Mouse (Mus musculus): Measurements from ENCODE around the gene Mrgpre. TPM values are rescaled to one million over a fixed set of nuclear protein-coding genes. Genes with fewer than 3 reads are reported as not detected.

Mrgpre gene
- polyA plus RNA-seq (2015; fragmentation: Nextera tagmentation; extraction: Ambion mirVana): 0.29 and 0.51 TPM in 2 replicates

DNA sequence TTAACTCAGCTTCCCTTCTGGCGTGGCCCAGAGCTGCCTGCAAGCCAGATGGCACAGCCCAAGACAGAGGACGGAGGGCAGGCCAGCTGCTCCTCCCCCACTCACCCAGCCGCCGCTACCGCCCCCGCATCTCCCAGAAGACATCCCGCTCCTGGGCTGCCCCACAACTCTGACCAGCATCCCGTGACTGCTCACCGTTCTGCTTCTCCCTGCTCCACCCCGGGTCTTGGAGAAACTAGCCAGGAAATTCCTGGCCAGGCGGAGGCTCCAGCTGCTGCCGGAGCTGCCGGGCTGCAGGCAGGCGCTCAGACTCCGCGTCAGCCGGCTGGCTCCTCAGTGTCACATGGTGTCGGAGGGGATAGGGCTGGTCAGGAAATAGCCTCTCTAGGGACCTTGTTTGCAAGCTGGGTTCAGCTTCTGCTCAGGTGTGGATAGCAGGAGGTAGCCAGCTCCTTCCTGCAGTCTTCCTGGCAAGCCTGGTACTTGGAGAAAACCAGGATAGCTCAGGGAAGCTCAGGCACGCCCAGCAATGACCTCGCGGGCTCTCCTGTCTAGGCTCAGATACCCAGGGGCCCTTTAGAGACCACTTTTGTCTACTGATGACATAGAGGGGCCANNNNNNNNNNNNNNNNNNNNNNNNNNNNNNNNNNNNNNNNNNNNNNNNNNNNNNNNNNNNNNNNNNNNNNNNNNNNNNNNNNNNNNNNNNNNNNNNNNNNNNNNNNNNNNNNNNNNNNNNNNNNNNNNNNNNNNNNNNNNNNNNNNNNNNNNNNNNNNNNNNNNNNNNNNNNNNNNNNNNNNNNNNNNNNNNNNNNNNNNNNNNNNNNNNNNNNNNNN lies at the start of gene Mrgpre:
Gene Mrgpre (minus strand): TSS at position 505 of the 834 bp plus-strand sequence.

DNA sequence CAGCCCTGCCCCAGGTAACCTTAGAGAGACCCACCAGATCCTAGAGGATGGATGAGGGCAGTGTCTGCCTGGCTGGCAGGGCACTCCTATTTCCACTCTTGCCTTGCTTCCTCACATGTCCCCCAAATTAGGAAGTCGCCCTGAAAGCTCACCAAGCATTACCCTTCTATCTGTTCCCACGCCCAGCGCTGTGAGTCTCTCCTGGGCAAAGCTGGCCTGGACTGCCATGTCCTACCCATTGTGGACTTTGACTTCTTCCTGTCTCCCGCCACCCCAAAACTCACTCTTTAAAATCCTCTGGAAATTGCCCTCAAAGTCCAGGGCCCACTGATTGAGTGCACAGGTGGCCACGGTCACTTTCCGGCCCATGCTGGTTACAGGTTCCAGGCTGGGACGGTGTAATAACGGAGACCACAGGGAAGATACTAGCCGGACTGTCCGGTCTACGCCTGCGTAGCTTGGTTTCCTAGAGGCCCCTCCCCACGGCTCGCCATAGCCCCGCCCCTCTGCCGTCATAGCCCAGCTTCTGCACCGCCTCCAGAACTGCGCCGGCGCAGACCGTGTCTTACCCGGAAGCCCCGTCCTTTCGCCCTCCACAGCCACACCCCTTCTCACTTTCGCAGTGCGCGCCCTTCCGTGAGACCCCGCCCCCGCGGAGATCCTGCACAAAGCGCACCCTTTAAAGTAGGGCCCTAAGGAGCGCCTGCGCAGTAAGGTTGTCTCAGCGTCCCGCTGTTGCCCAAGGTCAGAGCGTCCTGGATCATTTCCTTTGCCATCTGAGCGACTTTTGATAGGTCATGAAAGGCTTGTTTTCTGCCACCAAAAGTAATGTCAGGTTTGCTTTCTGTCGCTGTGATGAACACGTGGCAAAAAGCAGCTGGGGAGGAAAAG lies 38.3 kb upstream of the Mrgpre start, which contains the start of the genes Nadsyn1 and Dhcr7:
Gene Nadsyn1 (minus strand): TSS at position 475 of the 891 bp plus-strand sequence.
Gene Dhcr7 (plus strand): TSS at position 771 of the 891 bp plus-strand sequence.

DNA sequence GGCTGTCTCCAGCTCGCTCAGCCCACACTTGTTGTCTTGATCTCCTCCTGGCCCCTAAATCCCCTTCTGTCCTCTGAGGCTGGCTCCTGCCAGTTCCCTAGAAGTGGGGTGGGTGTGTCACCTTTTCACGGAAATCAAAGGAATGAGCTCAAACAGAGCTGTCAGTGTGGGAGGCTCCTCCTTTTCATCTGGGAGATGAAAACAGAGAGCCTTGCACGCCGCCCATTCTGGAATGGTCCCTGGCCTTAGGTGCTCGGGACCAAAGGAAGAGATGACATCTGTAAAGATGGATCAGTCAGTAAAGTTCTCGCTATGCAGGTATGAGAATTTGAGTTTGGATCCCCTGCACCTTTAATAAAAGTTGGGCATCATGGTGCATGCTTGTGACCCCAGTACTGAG lies 17.4 kb downstream of the Mrgpre start, which contains the start of gene Mrgprg:
Gene Mrgprg (minus strand): TSS at position 101 of the 400 bp plus-strand sequence.

DNA sequence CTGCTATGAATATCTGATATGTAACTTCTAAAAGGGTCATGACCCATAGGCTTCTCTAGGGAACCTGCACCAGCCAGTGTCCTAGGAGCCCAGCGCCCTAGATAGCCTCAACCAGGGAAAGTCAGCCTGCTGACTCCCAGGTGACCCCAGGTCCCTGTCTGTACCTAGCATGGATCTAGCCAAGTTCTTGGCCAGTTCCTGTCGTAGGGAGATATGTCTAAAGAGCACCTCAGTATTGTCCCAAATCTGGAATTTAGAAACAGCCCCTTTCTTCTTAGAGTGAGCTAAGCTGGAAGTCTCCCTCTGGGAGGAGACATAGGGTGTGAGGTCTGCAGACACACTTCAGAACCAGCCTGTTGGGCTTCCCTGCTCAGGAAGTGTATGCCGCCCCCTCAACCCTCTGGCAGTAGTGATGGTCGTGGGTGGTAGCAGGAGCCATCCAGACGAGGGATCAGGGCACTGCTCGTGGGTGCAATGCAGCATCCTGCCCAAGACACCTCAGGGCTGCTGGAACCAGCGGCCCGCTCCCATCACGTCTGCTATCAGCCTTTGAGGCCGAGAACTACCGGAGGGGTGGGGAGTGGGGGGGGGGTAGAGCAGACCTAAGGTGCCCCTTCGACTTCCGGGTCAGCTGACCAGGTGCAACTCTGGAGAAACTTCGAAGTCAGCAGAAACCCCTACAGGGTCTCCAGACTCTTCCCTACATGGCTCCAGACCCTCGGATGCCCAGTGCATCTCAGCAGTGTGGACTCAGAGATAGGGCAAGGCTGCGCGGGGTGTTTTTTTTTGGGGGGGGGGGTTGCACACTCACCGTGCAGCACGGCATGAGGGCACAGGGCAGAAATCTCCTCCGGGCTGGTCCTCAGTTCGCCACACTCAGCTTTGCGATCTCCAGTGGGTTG lies 27.9 kb downstream of the Mrgpre start, which contains the start of gene Osbpl5:
Gene Osbpl5 (minus strand): TSS at position 861 of the 902 bp plus-strand sequence.

Small RNA genes lying within 50 kb of the gene (microRNA-seq; reads per million reads assigned to microRNA genes)
- not detected for gene Gm22064

Other genes with a start within 250 kb of the Mrgpre start
- 123 and 128 TPM in 2 replicates for gene Nap1l4, start 235.4 kb downstream of the Mrgpre start, polyA plus RNA-seq (2015; fragmentation: Nextera tagmentation; extraction: Ambion mirVana)
- gene Cars, start 184.4 kb downstream of the Mrgpre start, polyA plus RNA-seq (2015; fragmentation: Nextera tagmentation; extraction: Ambion mirVana): 49.1 and 50.7 TPM in 2 replicates
- 0.89 and 1.3 TPM in 2 replicates for gene Tnfrsf26, start 155.8 kb downstream of the Mrgpre start, polyA plus RNA-seq (2015; fragmentation: Nextera tagmentation; extraction: Ambion mirVana)
- 10.9 and 14.1 TPM in 2 replicates for gene Tnfrsf22, start 134.8 kb downstream of the Mrgpre start, polyA plus RNA-seq (2015; fragmentation: Nextera tagmentation; extraction: Ambion mirVana)
- 8.2 and 9.2 TPM in 2 replicates for gene Tnfrsf23, start 98.6 kb downstream of the Mrgpre start, polyA plus RNA-seq (2015; fragmentation: Nextera tagmentation; extraction: Ambion mirVana)
- 43.1 and 44.2 TPM in 2 replicates for gene Osbpl5, start 27.5 kb downstream of the Mrgpre start, polyA plus RNA-seq (2015; fragmentation: Nextera tagmentation; extraction: Ambion mirVana)
- not detected in 2 replicates for gene Mrgprg, start 17.5 kb downstream of the Mrgpre start, polyA plus RNA-seq (2015; fragmentation: Nextera tagmentation; extraction: Ambion mirVana)
- 4.1 and 4.5 TPM in 2 replicates for gene Nadsyn1, start 38.3 kb upstream of the Mrgpre start, polyA plus RNA-seq (2015; fragmentation: Nextera tagmentation; extraction: Ambion mirVana)
- 38.4 and 63.1 TPM in 2 replicates for gene Dhcr7, start 38.6 kb upstream of the Mrgpre start, polyA plus RNA-seq (2015; fragmentation: Nextera tagmentation; extraction: Ambion mirVana)
- not detected in 2 replicates for gene Gm498, start 82.3 kb upstream of the Mrgpre start, polyA plus RNA-seq (2015; fragmentation: Nextera tagmentation; extraction: Ambion mirVana)
- gene Shank2, start 217.4 kb upstream of the Mrgpre start, polyA plus RNA-seq (2015; fragmentation: Nextera tagmentation; extraction: Ambion mirVana): 3.0 and 3.2 TPM in 2 replicates